Mouse (Mus musculus) olfactory bulb, adult 2 months (tissue): ENCODE data around the gene Cyp2c23.

Source experiments
- CTCF ChIP-seq: fragments of 200-500 bp; IDR thresholded peaks from 2 replicates; pipeline ENCODE4 v1.5.1; 2012; ENCODE audit warnings: low read depth, mild to moderate bottlenecking, low read length, moderate library complexity; ENCODE audit not compliant: insufficient read depth
- POLR2A ChIP-seq: fragments of 200-500 bp; IDR thresholded peaks from 2 replicates; pipeline ENCODE4 v1.6.1; 2012; ENCODE audit warnings: mild to moderate bottlenecking, low read depth, low read length, moderate library complexity; ENCODE audit not compliant: insufficient read depth

DNA sequence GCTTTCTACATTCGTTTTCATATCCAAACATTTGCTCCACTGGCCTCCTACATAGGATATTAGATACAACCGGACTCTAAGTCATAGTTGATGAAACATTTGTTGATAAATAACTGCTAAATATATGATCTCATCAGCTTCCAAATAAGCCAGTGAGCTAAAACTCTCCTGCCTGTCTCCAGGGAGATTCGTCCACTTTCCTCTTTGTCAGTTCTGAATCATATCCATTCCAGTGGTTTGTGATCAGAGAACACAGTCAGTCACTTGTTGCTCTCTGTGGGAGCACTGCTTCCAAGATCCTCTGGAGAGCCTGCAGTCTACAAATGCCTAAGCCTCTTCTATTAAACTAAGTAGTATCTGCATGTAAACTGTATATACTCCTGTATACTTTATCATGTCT is 31.2 kb upstream of the Cyp2c23 start:
- TF ChIP-seq CTCF: no peak
- TF ChIP-seq POLR2A: no peak
